Mouse (Mus musculus): ENCODE data around the gene Lhpp. TPM values are rescaled to one million over a fixed set of nuclear protein-coding genes. Genes with fewer than 3 reads are reported as not detected.

Gene Lhpp
- total RNA-seq, 2 experiments from 2014 or later: 10.5 to 12.9 TPM

DNA sequence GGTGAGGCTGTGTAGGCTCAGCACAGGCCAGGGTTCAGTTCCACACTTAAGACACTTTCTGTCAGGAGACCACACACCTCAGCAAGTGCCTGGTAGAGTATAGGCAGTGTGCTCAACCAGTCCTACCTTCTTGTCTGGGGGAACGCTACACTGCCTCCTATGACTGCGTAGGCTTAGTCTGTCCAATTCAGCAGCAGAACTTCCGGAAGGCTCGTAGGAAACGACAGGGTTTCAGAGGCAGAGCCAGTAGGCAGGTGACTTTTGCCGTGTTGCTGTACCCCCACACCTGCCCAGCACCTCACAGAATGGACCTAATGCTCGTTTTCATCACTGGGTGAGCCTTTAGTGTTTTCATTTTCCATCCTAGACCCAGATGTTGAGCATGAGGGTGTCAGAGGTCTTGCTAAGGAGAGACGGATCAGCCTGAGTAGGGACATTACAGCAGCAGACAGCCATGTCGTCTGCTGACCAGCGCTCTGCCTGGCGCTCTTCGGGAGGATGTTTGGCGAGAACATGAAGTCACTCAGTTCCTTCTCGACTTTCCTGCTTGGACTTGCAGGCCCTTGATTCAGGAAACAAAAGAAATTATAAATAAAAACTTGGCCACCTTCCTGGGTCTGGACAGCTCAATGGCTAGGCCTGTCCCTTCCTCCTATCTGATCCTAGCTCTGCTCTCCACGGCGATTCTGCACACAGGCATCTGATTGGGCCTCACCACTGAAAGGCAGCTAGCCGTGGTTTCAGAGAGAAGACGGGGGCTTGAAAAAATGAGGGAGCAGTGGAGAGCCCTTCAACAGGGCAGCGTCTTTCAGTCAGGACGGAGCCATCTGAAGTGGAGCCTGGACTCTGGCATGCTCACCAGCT lies 59.8 kb downstream of the Lhpp start:
- intact Hi-C loops (cut with DNase I; ENCODE audit: low total_unique reads): no loop called here
- no peak for DNase-seq

- intact Hi-C loops (cut with DNase I; ENCODE audit: low total_unique reads): no loop called here
- peak; percentile 67 for DNase-seq
These were observed 60.4 kb downstream of the Lhpp start for GRCm38 (mm10) chr7:132670863-132671165.

GRCm38 (mm10) chr7:132672481-132672959 lies 62.1 kb downstream of the Lhpp start:
- intact Hi-C loops (cut with DNase I; ENCODE audit: low total_unique reads): no loop called here
- DNase-seq: peak; percentile 78

DNA sequence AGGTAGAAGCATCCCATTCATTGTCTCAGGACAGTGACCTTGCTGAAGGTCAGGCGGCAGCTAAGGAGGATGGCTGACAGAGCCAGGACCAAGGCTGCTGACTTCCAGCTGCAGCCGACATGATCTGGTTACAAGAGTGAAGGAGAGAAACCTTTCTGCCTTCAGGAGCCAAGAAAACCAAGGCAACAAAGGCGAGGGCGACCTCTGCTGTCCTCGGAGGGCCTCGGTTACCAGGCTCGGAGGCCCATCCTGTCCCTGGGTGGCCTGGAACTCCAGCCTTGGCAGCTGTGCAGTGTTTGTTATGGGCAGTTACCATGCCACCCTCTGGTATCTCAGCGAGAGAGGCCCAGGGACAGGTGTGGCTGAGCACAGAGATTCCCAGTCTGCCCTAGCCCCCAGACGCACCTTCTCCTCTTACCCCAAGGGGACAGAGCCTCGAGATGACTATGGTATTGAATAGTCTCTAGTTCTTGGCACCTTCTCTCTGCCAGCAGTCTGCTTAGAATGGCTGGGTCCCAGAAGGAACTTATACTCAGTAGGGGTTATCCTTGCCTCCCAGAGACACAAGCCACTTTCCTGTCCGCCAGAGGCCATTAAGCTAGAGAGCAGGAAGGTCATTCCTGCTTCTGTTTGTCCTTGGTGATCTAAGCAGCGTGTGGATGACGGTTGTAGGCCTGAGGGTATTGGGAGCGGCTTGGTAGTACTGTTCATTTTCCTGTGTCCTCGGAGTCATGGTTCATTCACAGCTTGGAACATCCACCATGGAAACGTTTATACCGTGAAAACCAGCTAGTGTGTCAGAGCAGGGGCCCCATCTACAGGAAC lies 63.7 kb downstream of the Lhpp start:
- intact Hi-C loops (cut with DNase I; ENCODE audit: low total_unique reads): no loop called here
- peak; percentile 88 for DNase-seq

GRCm38 (mm10) chr7:132675922-132676321 lies 65.5 kb downstream of the Lhpp start:
- intact Hi-C loops (cut with DNase I; ENCODE audit: low total_unique reads): no loop called here

GRCm38 (mm10) chr7:132679117-132679516 lies 68.7 kb downstream of the Lhpp start:
- no peak for DNase-seq
- intact Hi-C loops (cut with DNase I; ENCODE audit: low total_unique reads): no loop called here

More at GRCm38 (mm10) chr7:132675922-132676321, 65.5 kb downstream of the Lhpp start:
- DNase-seq: no peak

DNA sequence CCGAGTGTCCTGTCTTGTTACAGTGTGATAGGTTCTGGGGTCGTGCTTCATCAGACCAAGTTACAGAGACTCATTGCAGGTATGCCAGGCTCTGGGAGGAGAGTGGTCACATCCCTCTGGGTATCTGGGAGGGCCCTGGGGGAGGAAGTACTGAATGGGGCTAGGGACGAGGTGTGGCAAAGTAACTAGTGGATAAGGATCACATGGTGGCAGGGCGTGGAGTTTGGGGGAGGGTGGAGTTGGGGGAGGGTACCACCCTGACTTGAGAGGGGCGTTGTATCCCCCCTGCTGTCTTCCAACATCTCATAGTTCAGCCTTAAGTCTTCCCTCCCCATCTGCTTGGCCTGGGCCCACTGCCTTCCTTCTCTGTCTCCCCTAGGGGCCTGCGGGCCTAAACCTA lies 69.1 kb downstream of the Lhpp start:
- intact Hi-C loops (cut with DNase I; ENCODE audit: low total_unique reads): no loop called here
- DNase-seq: no peak

GRCm38 (mm10) chr7:132681296-132681695 lies 70.9 kb downstream of the Lhpp start:
- no peak for DNase-seq
- intact Hi-C loops (cut with DNase I; ENCODE audit: low total_unique reads): no loop called here

DNA sequence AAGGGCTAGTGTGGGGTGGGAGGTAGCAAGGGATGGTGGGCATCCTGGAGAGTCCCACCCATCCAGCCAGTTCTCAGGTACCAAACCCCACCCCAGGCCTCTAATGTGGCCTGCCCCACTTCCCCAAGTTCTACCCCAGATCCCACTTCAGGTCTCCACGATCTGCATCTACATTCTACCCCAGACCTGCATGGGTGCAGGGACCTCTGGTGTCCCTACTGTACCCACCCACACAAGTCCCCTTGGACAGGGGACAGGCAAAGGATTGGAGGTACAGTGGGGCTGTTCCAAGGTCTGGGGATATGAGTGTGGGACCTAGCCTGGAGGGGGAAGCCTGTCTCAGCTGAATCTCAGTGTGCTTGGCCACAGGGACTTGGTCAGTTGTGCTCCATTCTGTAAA lies 71.4 kb downstream of the Lhpp start:
- intact Hi-C loops (cut with DNase I; ENCODE audit: low total_unique reads): no loop called here
- no peak for DNase-seq

GRCm38 (mm10) chr7:132682336-132682735 lies 71.9 kb downstream of the Lhpp start:
- intact Hi-C loops (cut with DNase I; ENCODE audit: low total_unique reads): no loop called here
- no peak for DNase-seq

GRCm38 (mm10) chr7:132682901-132683300 lies 72.5 kb downstream of the Lhpp start:
- no peak for DNase-seq
- intact Hi-C loops (cut with DNase I; ENCODE audit: low total_unique reads): no loop called here

GRCm38 (mm10) chr7:132683923-132684322 lies 73.5 kb downstream of the Lhpp start:
- no peak for DNase-seq

DNA sequence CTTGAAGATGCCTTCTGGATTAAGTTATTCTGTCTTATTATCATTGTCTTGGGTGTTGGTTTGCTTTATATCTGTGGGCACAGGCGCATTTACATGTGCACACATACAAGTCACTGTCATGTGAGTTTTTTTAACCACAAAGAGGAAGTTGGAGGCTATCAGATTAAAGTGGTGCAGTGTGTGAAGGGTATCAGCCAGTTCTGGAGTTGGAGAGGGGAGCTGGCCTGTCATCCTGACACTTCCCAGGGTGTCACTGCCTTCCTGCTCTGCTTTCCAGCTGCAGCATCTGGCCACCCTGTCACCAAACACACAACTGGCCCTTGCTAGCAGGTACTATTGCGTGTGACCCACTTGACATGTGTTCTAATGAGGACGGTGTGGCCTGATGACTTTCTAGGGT lies 76.1 kb downstream of the Lhpp start:
- intact Hi-C loops (cut with DNase I; ENCODE audit: low total_unique reads): no loop called here

More at GRCm38 (mm10) chr7:132683923-132684322, 73.5 kb downstream of the Lhpp start:
- intact Hi-C loops (cut with DNase I; ENCODE audit: low total_unique reads): no loop called here

GRCm38 (mm10) chr7:132687897-132688296 lies 77.5 kb downstream of the Lhpp start:
- DNase-seq: no peak
- intact Hi-C loops (cut with DNase I; ENCODE audit: low total_unique reads): no loop called here

More for the DNA sequence above, 76.1 kb downstream of the Lhpp start:
- DNase-seq: no peak

DNA sequence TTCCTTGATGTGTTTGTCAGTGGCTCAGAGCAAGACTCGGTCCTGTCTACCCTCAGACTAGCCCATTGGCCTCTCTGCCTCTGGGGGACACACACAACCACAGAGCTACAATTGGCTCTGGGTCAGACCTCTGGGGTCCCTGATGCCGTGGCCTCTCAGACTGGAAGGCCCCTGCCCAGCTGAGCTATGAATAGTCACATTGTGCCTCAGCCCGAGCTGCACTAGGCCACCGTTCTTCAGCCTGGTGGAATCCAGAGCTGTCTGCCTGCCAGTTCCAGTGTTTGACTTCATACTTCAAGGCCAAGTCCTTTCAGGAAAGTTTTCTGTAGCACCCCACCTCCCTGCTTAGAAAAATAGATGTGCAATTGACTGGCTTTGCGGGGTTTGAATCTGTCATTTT lies 78.3 kb downstream of the Lhpp start:
- intact Hi-C loops (cut with DNase I; ENCODE audit: low total_unique reads): no loop called here
- no peak for DNase-seq

GRCm38 (mm10) chr7:132689722-132690121 lies 79.3 kb downstream of the Lhpp start:
- no peak for DNase-seq

GRCm38 (mm10) chr7:132690716-132691472 lies 80.5 kb downstream of the Lhpp start:
- intact Hi-C loops (cut with DNase I; ENCODE audit: low total_unique reads): no loop called here
- no peak for DNase-seq

More at GRCm38 (mm10) chr7:132689722-132690121, 79.3 kb downstream of the Lhpp start:
- intact Hi-C loops (cut with DNase I; ENCODE audit: low total_unique reads): no loop called here

DNA sequence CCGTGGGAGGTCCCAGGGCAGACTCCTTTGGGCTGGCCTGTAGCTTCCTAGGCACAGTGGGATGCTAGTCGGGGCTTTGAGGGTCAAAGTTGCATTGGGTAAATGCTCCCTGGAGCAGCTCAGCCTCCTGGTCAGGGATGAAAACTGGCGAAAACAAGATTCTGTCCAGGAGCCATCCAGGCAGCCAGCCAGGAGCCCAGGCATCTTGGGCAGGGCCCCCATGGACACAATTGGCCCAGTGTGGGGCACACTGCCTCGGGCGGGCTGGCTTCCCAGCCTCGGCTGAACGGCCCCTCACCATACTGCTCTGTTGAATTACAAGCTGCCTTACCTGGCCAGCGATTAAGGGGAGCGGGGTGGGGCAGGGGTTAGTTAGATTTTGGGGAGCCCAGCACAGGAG lies 82.3 kb downstream of the Lhpp start:
- DNase-seq: no peak
- intact Hi-C loops (cut with DNase I; ENCODE audit: low total_unique reads): no loop called here

GRCm38 (mm10) chr7:132693561-132693960 lies 83.1 kb downstream of the Lhpp start:
- no peak for DNase-seq
- intact Hi-C loops (cut with DNase I; ENCODE audit: low total_unique reads): no loop called here

GRCm38 (mm10) chr7:132697258-132697796 lies 86.9 kb downstream of the Lhpp start:
- intact Hi-C loops (cut with DNase I; ENCODE audit: low total_unique reads): no loop called here
- DNase-seq: no peak

All from gastrocnemius, postnatal 14 days (tissue).